Mouse (Mus musculus) mouse embryonic stem cell (cell line): Measurements from ENCODE around the gene Prmt3.

Experiments used
- in situ Hi-C, 2 experiments: fragments of 300-500 bp; cut with MboI; formaldehyde crosslinking; loops; 1 replicate in 1 of 2; 3 replicates in 1 of 2; pipeline ENCODE4 v1.14.3; 2019 to 2020; ENCODE audit warnings: low sequenced_read_pairs in 2 of 2, low pct_unique_long_range_greater_than_20kb in 1 of 2, mixed read lengths in 1 of 2; ENCODE audit not compliant: unreplicated experiment in 1 of 2

Prmt3 gene

DNA sequence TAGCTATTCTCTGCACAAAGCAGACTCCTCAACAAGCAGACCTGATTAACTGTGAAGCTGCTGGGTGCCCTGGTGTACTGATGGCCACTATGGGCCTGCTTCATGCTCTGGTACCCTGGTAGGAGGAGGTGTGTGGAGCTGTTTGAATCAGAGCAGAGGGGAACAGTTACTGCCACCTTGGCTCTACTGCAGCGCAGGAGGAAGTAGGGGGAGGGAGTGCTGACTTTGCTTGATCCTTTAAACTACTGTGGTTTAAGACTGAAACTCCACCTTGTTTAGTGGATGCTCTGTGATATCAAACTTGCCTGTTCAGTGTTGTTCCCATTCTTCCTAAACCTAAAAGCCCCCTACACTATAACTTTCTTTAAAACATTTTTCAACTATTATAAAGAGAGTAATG, 49.8 kb downstream of the Prmt3 start:
- in situ Hi-C loops: no loop called here

DNA sequence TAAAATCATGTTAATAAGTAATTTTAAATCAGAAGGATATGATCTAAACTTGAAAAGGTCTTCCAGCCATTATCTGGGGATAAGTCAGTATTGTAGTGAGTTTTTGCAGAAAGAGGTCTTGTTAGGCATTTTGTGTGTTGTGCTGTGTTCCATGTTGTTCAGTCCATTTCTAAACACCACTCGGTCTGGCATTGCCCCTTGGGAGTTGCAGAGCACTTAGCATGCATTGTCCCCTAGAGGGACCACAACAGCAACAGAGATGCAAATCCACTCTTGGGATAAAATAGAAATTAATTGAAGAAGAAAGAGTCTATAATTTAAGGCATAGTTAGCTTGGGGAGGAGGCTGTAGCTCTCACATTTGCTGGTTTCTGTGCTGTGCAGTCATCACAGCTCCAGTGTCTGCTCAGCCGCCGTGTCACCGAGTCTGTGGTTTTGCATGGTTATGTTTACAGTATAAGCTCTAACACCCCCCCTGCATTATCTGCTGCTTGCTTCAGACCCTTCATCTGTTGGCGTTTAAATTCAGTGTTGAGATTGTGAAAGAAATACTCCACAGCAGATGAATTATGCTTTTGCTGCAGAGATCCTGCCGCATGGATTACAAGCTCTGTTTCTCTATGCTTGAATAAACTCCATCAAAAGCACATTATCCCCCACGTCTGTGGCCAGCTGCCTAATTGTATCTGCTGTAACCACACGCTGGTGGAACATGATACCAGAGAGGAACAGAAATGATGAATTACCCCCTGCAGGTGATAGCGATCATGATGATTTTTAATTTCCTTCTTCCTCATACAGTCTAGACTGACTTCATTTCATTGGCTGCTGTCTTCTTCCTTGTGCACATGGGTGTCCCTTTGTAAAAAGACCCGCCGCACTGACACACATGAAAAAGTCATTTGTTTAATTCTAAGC, 64.5 kb downstream of the Prmt3 start:
- in situ Hi-C loops: no loop called here

DNA sequence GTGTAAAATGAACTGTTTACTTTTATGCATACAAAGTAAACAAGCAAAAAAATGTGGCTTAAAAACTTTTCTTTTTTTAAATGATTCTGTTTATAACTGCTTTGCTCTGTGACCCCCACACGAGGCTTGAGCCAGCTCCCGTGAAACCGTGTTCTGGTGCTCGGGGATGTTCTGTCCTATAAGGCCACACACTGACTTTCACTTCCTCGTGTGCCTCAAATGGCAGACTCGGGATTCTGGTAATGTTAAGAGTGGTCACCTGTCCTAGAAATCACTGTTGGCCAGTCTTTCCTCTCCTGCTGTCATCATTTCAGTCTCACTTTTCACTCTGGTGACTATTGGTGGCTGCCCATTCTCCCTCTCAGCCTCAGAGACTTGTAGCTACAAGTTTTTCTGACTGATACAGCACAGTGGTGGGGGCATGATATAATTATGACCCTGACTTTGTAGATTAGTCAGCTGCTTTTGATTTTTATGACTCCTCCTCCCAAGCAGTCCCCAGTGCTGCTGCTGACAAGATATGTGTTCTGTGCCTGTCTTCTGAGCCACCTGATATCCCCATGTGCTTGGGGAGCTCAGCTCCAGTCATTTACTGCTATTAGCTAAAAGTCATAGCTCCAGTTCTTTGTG, 65.3 kb downstream of the Prmt3 start:
- in situ Hi-C loops: no loop called here

DNA sequence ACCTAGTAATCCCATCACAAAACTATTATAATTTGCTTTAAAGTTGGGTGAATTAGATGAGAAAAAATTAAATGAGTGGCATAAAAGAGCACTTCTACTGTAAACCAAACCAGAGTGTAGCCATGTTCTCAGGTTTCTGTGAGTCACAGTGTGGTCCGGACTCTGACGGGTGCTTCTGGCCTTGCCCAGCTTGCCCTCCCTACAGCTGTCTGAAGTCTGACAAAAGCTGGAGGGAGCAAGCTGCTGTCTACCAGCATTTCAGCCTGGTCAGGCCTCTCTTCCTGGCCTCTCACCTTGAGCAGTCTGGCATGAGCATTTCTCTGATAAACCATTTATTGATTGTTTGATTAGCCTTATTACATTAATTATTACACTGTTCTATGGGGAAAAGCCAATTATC, 69.8 kb downstream of the Prmt3 start:
- in situ Hi-C loops: no loop called here

DNA sequence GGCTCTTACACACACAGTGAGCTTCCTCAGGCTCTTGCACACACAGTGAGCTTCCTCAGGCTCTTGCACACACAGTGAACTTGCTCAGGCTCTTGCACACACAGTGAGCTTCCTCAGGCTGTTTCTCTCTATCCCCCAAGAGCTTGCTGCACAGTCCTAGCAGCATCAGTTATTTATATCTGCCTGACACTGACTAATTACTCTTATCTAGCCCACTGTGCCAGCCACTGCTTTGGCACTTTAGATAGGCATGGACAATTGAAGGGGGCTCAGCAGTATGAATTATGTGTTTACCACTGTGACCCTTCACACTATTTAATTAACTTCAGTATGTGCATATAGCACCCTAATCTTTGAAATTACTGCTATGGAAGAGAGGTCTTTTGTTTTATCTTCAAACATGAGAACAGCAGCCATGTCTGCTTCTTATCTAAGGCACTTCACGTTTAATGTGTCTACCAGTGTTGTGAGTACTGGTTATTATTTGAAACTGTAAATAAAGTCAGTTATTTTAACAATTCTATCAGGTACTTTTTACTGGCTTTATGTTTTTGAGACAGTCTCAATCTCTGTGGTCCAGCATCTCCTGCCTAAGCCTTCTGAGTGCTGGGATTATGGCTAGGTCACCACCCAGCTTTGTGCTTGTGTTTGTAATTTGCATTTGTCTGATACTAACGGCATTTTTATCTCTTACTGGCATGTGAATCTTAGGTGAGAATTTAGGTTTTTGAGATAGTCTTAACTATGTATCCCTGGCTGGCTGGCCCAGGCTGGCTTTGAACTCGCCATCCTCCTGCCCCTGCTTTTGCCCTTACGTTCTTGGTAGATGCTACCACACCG, 75.4 kb downstream of the Prmt3 start:
- in situ Hi-C loops: no loop called here

DNA sequence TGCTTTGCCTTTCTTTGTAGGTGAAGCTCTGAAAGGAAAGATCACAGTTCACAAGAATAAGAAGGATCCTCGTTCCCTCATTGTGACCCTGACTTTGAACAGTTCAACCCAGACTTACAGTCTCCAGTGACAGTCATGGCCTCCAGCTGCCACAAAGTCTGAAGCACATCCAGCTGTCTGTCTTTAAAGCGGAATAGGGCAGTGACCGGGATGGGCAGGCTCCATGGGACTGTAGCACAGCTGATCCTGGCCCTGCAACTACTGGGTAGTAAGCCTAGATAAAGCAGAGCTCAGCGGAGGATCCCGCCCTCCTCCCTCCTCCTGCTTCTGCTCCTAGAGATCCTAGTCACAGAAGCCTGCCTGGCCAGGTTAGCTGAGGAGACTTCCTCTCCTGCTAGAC, 79.2 kb downstream of the Prmt3 start:
- in situ Hi-C loops: no loop called here

DNA sequence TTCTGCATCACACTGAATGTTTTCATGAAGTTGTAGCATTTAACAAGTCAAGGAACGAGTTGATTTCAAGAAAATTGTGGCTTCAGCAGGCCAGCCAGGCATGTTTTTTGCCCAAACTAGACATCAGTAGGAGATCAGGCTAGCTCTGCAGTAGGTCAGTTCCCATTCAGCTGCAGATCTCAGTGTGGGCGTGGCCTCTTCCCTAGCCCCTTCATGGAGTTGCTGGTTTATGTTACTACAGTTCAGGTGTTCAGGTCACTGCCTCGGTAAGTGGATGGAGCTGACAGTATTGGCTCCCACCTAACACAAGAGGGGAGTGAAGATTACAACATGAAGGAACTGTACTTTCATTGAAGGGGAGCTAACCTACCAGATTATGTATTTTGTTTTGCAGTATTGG, 80.1 kb downstream of the Prmt3 start:
- in situ Hi-C loops: no loop called here

DNA sequence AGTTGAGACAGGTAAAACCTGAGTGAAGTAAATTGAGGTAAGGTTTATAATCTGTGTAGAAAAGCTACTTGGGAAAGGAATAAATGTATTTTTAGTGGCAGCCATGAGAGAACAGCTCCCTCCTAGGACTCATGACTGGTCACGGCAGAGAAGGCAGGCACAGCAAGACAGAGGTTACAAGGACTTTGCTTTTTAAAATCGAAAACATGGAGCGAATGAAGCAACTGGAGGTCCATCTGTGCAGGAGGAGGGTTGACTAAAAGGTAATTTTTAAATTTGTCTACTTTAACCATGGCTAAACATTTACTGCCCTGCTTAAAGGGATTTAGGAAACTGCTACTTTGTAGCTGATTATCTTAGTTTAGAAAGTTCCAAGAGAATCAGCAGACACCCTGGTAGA, 81.7 kb downstream of the Prmt3 start:
- in situ Hi-C loops: loop anchor here in 1 of 2 experiments (10.0 kb wide), 1 partner anchor 65 kb away; no protein-coding TSS in a partner anchor

DNA sequence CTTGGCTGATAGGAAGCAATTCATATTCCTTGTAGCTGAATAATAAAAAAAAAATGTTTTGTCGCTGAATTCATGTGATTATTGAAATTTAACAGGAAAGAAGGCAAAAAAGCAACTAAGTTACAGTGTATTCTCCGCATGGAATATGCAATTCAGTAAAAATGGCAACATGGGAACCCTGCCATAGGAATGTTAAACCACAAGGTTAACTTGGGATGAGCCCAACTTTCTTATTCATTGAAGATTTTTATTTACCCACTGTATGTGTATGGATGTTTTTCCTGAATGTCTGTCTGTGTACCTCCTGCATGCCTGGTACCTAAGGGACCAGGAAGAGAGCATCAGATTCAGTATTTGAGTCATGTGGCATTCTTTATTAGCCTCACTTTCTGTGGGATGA, 83.0 kb downstream of the Prmt3 start:
- in situ Hi-C loops: loop anchor here in 1 of 2 experiments (10.0 kb wide), 1 partner anchor 64 kb away; no protein-coding TSS in a partner anchor

DNA sequence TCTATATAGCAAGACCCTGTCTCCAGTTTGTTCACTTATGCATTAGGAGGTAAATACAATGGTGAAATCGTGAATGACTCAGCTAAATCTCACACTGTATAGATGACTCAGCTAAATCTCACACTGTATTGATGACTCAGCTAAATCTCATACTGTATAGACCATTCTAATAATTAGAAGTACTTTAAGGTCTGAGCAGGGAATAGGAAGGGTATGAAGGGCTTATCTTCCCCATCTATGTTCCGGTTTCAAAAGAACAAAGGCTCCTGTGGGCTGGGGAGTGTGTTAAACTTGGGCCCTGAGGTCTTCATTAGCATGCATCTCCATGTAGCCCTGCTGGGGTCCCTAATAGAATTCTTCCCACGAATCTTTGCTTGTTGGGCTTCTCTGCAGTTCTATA, 85.6 kb downstream of the Prmt3 start:
- in situ Hi-C loops: loop anchor here in 1 of 2 experiments (10.0 kb wide), 1 partner anchor 61 kb away; no protein-coding TSS in a partner anchor

DNA sequence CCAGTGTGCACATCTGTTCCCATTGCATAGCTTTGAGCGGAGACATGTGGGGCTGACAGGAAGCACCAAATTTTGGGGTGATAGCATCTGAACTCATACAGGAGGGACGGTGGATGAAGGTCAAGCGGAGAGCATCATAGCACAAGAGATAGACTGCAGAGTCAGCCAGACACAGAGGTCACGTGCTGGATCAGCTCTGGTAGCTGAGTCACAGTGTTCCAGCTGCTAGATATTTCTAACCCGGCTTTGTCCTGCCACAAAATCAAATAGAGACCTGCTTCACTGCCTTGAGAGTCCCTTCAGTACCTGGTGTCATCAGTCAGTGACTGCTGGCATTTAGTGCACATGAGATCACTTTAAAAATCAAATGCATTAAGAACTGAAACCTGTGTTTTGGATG, 91.5 kb downstream of the Prmt3 start:
- in situ Hi-C loops: loop anchor here in 1 of 2 experiments (10.0 kb wide), 1 partner anchor 55 kb away; no protein-coding TSS in a partner anchor

DNA sequence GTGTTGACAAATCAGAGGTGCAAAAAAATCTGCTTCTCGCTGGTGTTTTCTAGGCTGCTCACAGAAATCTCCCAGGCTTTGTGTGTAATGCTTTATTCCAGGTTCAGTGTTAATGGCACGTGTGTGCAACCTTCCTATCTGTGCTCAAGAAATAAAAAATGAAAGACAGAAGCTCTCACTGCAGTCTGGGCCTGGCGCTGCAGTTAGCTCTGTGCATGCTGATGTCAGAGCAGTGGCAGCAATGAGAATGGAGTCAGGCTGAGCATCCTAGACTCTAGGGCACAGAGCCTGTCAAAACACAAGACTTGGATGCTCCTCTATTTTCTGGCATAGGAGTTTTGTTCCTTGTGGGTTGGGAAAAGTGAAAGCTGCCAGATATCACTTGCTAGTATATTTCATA, 92.1 kb downstream of the Prmt3 start:
- in situ Hi-C loops: no loop called here

DNA sequence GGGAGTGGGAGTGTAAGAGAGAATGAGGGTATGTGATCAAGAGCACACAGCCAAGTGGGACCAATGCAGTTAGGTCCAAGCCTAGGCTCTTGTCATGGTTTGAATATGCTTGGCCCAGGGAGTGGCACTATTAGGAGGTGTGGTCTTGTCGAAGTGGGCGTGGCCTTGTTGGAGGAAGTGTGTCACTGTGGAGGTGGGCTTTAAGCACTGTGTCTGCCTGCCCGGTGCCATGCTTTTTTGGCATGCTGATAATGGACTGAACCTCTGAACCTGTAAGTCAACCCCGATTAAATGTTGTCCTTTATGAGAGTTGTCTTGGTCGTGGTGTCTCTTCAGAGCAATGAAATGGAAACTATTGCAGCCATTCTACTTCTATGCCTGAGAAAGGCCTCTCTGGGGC, 99.2 kb downstream of the Prmt3 start:
- in situ Hi-C loops: no loop called here

DNA sequence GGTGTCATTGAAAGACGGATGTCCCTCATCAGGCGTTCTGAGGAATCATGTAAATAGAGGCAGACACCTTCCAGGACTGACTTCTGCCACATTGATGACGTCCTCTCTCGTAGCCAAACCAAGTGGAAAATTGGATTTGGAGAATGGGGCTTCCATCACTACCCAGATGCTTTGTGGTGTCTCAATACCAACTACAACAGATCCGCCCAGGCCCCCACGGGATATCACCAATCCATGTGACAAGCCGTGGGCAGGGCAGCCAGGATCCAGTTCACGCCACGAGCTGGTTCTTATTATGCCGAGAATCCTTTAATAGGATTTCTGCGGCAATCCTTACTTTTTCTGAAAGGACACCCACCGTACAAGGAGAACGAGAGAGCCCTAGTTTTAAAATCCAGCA, 100.9 kb downstream of the Prmt3 start:
- in situ Hi-C loops: no loop called here

DNA sequence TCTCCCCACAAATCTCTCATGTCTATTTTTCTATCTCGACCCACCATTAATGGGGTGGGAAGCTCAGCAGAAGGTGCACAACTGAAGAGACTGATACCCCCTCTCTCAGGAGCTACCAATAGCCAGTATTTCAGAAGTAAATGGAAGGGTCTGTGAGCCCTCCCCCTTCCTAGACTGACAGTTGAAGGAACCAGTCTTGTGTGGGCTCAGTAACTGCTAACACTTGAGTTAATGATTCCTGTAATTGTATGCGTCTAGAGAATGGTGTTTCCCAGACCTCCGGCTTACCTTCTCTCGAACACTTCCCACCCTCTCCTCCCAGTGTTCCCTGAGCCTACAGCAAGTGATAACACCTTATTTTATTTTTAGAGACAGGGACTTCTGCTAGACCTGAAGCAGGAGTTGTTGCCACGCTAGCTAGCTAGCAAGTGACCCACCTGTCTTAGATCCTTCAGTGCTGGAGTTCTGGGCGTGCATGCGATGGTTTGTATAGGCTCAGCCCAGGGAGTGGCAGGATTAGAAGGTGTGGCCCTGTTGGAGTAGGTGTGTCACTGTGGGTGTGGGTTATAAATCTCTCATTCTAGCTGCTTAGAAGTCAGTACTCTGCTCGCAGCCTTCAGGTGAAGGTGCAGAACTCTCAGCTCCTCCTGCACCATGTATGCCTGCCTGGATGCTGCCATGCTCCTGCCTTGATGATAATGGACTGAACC, 102.0 kb downstream of the Prmt3 start:
- in situ Hi-C loops: no loop called here

DNA sequence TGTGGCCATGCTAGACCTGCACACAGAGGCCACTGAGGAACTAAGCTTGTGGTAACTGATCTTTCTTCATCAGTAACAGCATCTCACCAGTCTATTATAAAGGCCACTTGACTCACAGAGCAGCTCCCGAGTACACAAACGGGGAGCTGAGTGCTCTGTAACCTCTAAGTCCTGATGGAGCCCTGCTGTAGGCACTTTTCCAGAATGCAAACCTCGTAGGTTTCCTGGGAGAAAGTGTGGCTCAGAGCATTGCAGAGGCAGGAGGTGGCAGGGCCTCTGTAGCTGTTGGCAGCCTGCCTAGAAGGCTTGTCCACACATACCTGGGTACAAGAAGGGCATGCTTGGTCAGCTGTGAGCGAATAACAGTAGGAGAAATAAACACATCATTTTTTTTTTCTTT, 104.1 kb downstream of the Prmt3 start:
- in situ Hi-C loops: no loop called here

DNA sequence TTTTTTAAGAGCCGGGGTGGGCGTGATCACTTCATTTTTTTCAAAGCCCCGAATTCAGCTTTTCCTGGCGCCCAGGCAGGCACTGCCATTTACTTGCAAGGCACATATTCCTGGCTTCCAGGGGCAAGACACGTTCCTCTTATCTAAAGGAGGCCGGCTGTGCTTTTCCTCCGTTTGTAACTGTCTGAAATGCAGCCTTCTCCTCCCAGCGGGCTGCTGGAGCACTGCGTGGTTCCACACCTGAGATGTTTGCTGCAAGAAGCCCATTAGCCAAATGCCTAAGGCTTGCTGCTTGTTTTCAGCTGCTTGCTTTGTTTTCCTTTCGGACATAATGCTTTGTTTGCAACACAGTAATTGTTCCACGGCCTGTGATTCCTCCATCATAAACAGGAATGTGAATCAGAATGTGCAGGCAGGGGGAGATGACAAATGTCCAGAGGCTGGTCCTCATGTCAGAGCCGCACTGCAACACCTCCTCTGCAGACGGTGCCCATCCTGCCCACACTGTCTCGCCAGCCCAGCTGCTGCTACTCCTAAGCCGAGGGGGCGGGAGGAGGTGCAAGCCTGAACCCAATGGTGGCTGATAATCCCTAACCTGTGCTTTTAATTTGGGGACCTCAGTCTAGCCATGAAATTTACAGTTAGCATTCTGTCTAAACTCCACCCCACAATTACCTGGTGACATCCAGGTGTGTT, 104.7 kb downstream of the Prmt3 start:
- in situ Hi-C loops: no loop called here
